Mouse (Mus musculus) right cerebral cortex, postnatal 4 days (tissue): ENCODE measurements around the gene Tgm5.
"Not testable (repeated sequence)": the region's sequence is repeated elsewhere in the genome, so short reads cannot be mapped to it uniquely, and the experiment has no call there.

ENCODE experiments used
- DNase-seq: peaks from one replicate; pipeline ENCODE4 v3.0.0-alpha.2; 2022

Gene Tgm5

DNA sequence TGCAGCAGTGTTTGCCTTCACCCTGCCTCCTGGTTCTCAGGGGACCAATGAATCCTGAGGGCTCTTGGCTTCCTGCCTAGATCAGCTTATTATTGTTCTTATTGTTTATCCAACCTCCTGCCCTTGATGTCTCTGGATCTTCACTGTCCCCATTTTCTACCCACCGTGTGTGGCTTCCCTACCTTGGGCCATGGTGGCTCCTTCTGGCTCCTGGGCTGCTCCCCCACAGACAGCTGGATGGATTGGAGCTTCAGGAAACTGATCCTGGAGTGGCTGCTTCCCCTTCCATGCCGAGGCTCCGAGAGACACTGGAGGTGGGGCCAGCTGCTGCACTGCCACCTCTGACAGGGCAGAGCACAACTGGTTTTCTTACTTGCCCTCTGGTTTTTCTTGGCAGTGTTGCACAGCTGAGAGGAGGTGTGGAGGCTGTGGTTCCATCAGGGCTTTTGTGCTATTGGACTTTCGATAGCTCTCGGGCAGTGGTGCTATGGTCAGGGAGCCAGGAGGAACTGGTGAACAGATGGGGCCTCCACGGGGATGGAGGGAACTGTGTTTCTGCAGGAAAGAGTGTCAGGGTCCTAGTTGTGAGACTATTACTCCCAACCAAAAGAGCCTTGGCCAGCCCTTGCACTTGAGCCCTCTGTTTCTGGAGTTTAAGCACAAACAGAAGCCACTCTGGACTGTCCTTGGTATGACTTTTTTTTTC is at the start of gene Tgm5:
TSS of gene Tgm5 (minus strand) at position 362 of the 706 bp plus-strand sequence.
- DNase-seq = no peak

DNA sequence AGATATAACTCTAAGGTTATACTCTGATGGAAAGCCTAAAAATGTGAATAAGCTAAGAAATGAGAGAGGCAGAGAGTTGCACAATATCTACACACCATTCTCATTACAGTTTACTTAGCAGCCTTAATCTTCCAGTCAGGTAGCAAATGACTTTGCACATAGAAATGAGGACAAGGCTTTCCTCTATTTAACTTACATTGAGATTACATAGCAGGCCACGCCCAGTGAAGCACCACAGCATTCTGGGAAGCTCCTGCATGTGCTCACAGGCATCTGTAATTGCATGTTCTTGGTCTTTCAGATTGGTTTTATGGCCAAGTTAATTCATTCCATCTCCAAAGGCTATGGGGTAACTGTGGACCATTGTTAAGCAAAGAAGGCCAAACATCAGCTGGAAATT is 47.2 kb upstream of the Tgm5 start:
- no peak for DNase-seq

DNA sequence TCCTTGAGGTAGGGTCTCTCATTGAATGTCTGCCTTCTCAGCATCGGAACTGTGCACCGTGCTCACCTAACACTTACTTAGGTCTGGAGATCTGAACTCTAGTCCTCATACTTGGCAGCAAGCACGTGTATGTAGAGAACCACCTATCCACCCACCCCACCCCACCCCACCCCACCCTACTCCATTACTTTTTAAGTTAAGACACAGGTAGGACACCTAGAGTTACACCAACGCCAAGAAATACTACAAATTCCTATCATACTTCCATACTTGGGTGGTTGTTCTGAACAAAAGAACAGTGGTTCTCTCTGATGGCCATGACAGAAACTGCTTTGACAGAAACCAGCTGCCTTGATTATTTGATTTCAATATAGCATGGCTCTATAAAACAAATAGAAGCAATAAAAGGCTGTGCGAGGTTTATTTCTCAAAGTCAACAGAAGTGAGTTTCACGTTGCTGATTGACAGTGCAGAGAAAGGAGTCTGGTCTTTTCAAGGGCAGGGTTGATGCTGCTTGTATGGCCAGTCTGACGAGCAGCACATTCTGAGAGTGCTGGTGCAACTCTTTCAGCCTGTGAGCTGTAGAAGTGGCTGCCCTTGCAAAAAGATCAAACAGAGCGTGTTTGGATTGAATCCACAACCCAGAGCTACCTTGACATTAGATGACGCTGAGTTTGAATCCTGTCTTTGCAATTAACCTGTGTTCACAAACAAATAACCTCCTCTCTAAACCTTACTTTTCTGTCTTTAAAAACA is 43.4 kb upstream of the Tgm5 start:
- DNase-seq = no peak

DNA sequence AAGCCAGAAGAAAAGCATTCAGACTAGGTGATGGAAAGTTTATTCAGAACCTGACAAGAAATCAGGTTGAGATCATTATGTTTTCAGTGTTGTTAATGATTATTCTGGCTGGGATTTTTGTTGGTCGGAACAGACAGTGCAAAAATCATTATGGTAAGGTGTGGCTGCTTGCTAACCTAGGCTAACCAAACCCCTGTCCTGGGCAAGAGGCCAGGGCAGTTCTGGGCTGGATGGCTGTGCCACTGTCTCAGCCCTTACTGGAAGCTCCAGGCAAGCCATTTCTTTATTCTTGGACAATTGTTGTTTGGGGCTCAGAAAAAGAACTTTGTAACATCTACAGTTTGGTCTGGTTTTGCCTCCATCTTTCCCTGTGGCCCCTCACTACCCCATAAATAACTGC is 41.9 kb upstream of the Tgm5 start:
- no peak for DNase-seq

DNA sequence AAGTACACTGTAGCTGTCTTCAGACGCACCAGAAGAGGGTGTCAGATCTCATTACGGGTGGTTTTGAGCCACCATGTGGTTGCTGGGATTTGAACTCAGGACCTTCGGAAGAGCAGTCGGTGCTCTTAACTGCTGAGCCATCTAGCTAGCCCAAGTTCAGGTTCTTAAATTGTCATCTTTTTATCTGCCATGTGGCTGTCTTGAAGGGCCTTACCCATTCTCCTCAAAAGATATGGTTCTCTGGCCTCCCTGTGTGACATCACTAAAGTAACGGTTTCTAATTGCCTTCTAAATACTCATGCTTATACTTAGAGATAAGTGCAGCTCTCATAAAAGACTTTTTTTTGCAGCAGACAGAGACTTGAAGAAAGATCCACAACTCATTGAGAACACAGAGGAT is 40.7 kb upstream of the Tgm5 start:
- not testable (repeated sequence) for DNase-seq

DNA sequence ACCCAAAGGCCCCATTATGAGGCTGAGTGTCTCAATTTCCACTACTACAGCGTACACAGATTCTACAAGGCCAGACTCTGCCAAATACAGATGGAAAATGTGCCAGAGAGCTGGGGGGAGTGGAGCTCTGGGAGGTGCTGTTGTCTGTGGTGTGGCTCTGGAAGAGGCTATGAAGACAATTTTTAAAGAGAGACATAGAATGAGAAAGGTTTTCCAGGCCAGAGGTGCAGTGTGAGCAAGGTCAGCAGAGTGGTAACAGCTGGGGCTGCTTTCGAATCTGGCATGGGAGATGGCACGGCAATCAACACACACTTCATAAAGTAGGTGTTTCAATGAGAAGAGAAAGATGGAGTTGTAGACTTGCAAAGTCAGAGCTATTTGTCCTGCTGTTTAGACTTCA is 33.6 kb upstream of the Tgm5 start:
- DNase-seq = no peak

DNA sequence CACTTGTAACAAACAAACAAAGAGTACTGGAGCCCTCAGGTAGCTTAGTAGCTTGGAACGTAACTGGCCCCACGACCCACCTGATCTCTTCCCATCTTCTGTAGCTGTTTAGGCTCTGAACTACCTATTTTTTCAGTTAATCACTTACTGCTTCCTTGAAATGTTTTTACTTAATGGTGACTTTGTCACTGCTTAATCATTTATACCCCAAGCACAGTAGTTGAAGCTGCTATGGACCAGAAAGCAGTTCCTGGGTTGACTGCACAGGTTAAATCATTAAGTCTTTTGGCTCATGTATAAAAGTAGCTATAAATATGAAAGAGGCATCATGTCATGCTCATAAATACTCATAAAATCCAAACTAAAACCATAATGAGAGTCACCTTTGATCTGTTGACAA is 29.8 kb upstream of the Tgm5 start:
- no peak for DNase-seq

DNA sequence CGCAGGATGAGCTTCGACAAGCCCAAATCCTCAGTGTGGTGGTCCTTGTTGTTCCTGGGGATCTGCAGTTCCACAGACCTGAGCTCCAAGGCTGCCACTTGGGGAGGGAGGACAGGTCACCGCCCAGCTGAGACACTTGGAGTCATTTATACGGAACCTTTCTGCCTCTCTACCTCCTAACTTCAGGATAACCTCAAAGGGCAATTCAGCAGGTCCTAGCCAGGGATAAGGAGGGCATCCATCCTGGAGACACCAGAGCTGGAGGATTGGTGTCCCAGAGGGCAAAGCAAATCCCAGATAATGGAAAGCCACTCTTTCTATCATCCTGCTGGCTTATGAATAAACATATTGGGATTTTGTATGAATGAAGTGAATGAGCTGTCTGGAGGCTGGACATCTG is 24.1 kb upstream of the Tgm5 start, which contains the start of gene Tgm7:
TSS of gene Tgm7 (minus strand) at position 101 of the 400 bp plus-strand sequence.
- no peak for DNase-seq

DNA sequence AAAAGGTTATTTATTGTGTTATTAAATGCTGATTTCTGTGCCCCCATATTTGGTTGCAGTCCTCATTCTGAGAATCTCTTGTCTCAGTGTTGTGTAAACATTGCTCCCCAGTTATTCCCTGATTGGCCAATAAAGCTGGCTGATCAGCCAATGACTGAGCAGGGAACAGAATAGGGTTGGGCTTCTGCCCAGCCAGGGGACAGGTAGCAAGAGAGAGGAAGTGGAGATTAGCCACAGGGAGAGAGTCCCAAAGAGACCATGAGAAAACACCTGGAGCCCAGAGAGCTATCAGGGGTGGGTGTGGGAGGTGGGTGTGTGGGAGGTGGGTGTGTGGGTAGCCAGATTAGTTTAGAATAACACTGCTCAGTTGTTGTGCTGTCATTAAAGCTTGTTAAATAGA is 20.3 kb upstream of the Tgm5 start:
- DNase-seq = no peak

DNA sequence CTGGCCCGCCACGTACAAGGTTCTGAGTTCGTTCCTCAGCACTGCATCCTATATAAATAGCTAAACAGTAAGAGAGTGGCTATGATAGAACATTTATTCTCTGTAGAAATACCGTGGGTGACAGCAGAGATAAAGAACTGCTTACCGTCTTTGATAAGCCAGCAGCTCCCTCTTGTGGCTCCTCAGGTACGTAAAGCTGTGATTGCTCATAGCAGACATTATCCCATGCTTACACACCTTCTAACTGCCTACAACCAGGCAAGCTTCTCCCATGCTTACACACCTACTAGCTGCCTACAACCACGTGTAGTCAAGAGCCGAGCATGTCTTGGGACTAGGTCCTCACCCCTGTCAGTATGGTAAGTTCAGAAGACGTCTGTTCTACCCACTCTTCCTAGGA is 16.4 kb upstream of the Tgm5 start:
- peak; percentile 70 for DNase-seq

DNA sequence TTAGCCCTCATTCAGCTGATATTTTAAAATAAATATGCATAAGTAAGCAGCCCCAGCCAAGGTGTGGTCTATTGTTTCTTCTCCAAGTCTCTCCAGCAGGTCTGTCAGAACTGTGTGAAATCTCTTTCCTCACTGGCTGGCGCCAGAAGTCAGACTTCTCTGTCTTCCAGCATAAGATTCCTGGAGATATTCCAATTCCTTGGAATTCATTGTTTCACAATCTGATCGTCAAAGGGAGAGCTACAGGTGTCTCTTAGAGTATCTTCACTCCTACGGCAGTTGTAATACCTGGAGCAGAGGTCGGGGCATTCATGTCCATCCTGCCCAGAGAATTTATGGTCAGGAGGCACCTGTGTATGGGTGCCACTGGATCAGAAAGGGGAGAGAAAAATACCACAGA is 4.1 kb upstream of the Tgm5 start:
- DNase-seq = no peak

DNA sequence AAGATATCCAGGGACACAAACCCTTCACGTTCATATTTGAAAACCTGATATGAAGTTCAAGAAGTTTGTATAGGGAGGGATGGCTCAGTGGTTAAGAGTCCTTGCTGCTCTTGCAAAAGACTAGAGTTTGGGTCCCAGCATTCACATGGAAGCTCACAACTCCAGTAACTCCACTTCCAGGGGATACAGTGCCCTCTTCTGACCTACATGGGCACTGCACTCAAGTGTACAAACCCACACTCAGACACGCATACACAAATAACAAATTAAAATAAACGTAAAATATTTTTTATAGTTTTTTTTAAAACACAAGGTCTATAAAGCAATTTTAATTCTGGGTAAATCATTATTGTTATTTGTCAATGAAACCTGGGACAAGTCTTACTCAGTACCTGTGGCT is 2.9 kb upstream of the Tgm5 start:
- DNase-seq = no peak

DNA sequence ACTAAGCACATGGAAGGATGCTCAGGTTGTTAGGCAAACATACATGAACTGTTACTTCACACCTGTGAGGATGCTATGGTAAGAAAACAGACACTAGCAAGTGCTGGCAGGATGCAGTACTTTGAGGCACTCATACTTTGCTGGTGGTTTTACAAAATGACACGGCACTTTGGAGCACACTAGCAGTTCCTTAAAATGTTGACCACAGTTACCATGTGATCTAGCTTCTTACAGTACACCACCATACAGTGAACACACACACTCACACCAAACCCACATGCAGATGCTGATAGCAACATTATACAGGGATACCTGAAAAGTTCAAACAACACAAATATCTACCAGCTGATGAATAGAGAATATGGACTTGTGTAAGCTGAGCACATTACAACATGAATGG is 3.0 kb downstream of the Tgm5 start:
- DNase-seq = no peak

DNA sequence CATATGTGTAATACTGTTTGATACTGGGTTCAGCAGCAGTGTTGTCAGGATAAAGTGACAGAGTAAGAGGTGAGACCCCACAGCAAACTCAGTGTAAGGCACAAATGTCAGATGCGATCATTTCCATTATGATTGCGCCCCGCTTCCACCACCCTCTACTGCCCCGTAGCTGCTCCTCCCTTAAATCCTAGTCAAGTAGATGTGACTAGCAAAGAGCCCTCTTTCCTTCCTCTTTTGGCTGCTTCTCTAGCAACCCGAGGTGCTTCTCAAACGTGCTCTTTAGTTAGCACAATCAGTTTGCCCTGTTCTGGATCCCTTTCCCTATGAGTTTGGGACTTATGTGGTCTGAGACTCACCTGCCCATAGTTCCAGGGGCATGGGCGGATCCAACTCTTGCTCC is 10.9 kb downstream of the Tgm5 start:
- DNase-seq = no peak

DNA sequence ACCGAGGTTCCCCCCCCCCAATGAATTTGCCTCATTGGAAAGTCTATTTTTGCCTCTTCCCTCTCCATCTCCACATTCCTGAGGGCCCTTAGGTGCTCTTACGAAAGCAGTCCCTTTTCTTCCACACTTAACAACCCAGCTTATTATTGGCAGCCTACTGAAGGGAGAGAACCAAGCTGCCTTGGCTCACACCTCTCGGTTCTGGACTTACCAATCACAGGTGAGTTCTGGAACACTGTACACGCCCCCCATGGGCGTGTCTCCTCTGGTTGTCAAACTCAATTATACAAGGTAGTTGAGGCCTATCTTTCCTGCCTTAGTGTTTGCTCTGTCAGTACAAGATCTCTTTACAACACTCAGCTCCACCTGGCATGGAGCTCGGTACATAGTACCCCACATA is 13.8 kb downstream of the Tgm5 start:
- DNase-seq = no peak

DNA sequence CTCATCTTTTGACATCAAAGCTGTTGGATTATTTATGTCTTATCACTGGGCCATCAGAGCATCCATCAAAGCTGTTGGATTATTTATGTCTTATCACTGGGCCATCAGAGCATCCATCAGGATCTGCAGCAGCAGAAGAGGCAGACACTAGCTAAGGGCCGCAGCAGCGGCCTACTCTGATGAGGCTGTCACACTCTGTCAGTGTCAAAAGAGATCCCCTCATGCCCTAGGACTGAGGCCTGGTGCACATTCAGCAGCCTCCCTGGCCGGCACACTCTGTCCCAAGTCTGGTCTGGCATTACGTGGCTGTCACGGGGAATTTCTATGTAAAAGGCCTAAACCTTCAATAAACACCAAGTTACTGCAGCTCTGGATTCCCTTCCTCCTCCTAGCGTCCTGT is 16.1 kb downstream of the Tgm5 start:
- DNase-seq = no peak

DNA sequence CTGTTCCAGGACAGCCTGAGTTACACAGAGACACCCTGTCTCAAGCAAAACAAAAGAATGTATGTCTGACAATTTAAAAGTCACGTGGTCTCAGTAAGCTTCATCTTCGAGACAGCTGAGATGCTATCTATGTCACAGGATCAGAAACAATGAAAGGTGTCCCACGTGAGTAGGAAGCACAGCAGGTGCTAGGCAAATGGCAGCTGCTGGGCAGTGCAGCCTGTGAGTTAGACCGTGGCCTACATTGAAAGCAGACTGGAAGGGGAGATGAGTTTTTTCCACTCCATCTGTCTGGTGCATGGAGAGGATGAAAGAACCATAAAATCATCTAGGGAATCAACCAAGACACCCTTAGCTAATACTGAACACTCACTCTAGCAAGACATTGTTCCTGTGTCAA is 18.5 kb downstream of the Tgm5 start:
- DNase-seq = no peak

DNA sequence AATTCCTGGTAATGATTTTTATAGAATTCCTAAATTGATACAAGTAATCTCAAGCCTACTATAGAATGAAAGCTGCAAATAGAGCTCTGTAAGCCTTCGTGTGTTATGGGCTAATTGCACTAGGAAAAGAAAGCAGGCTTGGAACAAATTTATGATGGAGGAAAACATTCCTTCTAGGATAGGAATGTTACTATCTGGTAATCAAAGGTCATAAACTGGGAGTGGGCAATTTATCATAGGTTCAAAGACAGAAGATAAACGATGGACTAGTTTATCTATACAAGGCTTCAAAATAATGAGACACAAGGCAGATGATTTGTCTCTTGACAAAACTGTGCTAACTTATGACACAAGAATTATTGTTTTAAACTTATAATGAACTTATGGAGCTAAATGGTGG is 24.3 kb downstream of the Tgm5 start:
- no peak for DNase-seq

DNA sequence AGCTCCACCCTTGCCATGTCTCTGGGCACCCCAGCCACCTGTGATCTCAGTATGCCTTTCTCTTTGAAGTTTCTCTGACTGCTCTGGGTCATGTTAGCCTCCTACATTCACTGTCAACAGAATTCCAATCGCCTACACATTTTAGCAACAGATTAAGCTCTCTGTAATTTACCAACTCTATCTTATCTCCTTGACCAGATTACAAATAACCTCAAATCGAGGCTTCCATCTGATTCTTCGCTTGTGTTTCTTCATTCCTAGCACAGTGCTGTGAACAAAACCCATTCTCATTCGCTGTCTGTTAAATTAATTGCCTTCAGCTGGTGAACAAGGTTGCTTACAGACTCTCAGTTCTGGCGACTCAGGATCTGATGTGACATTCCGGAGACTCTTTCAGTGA is 27.6 kb downstream of the Tgm5 start:
- no peak for DNase-seq

DNA sequence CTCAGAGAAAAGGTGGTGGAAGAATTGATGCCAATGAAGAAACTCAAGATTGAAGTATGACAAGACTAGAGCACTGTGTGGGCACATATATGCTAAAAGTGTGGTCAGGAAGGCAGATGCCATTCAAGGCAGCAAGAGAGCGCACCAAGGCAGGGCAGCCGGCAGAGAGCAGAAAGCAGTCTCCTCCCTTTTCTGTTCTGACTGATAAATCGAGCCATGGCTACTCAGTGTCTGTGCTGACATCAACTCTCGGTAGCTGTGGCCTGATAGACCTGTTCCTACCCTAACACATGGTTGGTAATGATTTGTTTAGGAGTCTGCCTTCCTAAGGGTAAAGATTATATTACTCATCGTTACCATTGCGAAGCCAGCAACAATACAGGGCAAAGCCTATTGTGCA is 29.7 kb downstream of the Tgm5 start:
- no peak for DNase-seq

DNA sequence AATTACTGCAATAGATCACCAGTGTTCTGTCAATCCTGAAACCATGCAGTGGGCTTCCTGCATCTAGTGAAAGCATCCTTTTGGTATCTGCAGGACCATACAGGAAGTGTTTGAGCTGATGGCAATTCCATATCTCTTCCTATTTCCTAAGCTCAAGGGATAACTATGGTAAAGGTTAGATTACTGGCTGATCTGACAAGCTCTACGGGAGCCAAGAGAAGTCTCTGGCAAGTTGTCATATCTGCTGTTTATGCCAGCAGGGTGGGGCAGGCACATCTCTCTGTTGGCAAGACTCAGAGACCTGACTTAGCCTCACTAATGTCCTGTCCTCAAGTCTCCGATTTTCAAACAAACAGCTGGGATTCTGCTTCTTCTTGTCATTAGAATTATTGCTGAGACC is 31.6 kb downstream of the Tgm5 start:
- DNase-seq = no peak

DNA sequence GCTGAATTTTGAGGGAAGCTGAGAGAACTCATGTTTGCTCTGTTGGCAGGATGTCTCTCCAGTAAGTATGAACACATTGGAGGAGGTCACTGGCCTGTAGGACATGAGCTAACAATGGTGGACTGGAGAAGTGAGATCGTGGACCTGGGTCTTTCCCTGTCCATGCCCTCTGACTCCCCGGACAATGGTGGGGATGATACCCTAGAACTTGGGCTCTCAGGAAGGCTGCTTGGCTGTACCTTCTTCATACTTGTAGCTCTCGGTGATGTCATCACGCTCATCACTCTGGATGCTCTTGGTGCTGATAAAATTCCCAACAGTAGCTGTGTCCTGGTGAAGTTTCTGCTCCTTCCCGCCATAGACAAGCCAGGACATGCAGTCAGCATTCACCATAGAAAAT is 33.5 kb downstream of the Tgm5 start:
- DNase-seq = no peak

DNA sequence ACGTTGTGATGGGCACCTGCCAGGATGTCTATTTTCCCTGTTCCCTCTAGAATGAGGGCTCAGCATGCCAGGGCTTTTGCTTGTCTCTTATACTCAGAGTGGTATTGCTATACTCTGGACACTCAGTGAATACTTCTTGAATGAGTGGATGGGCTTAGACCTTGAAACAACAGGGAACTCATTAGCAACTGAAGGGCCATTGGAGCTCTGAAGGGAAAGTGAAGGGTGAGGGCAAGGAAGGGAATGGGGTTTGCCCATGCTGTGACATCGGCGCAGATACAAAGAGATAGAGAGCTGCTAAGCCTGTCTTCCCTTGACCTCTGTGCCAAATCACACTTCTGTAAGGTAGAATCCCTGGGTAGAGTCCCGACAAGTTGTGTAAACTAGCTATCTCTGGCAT is 40.0 kb downstream of the Tgm5 start:
- no peak for DNase-seq

DNA sequence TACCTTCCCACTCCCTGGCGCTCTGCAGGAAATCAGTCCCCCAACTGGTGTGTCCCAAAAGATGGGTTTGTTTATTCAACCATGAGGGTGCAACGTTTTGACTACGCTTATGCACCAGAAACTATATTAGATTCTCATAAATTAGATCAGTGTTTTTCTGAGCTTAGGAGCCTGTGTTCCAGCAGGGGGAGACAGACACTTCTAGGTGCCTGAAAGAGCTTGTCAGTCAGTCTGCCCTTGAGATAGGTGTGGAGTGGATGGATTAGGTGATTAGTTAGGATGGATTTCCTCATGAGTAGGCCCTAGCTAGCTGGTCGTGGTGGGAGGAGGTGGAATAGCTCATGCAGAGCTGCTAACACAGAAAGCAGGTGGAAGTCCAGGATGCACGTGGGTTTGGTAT is 44.5 kb downstream of the Tgm5 start:
- peak; percentile 8 for DNase-seq

DNA sequence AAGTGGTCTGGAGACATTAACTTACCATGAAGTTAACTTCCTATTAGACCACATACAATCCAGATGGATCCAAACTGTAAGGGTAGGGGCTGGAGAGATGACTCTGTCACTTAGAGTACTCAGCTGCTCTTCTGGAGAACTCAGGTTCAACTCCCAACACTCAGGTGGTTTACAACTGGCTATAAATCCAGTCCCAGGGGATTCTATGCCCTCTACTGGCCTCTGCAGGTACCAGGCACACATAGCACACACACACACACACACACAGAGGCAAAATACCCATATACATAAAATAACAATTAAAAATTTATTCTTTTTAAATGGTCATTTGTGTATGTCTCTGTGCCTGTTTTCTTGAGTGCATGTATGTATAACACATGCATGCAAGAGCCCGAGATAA is 46.3 kb downstream of the Tgm5 start:
- DNase-seq = no peak
